ENCODE assay signal across 20 mouse cellular contexts in the genomic region with DNA sequence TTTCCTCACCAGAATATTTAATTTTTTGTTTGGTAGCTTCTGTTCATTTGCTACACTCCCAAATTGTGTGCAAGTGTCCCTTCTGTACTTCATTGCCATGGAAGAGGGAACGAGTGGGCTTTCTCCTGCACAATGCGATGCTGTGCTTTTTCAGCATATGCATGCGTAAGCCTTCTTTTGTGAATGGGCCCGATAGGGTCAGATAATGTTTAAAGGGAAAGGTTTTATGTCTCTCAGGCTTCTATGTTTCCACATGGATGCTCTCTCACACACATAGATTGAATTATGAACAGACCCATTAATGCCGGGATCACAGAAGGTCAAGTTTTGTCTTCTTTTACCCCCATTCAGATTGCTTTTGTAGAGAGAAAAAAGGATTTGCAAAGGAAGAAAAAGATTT.
DNase-seq lines count a peak whose midpoint lies in the region; ATAC-seq lines count a peak whose summit lies in the region.
"Had no signal": no experiment of that assay in that cellular context is flagged by ENCODE, and none has a peak within 500 bp of the region (broad histone marks: within the 10 kb centered on the region; RNA-seq: fewer than 3 reads in every experiment).

No protein-coding gene starts in this region.

- no peaks in the 10 kb centered on the region for H3K36me3 ChIP-seq in midbrain, embryonic 11.5 days (ENCODE audit: control insufficient read depth, insufficient read depth, low read length)
- H3K36me3 ChIP-seq in midbrain, embryonic 16.5 days (ENCODE audit: control insufficient read depth, insufficient read depth, low read length), result no peaks in the 10 kb centered on the region
- H3K36me3 ChIP-seq: embryonic facial prominence, embryonic 13.5 days; forebrain, embryonic 10.5 days; heart, embryonic 13.5 days; hindbrain, embryonic 13.5 days had no signal

- no peak overlapping the region for H3K4me2 ChIP-seq in midbrain, embryonic 11.5 days
- H3K4me2 ChIP-seq in midbrain, embryonic 16.5 days (ENCODE audit: low read length), result no peak overlapping the region
- H3K4me2 ChIP-seq: embryonic facial prominence, embryonic 13.5 days; heart, embryonic 13.5 days; hindbrain, embryonic 13.5 days had no signal

- no peak overlapping the region for H3K27ac ChIP-seq in midbrain, embryonic 11.5 days (ENCODE audit: low read depth, low read length)
- no peak overlapping the region for H3K27ac ChIP-seq in midbrain, embryonic 16.5 days (ENCODE audit: low read length)
- H3K27ac ChIP-seq: embryonic facial prominence, embryonic 13.5 days; forebrain, embryonic 10.5 days; gastrocnemius, adult 2 months; heart, embryonic 13.5 days; hindbrain, embryonic 13.5 days; hindbrain, postnatal 0 days had no signal

- no peak overlapping the region for H3K4me3 ChIP-seq in midbrain, embryonic 11.5 days (ENCODE audit: low read depth, low read length)
- H3K4me3 ChIP-seq in midbrain, embryonic 16.5 days (ENCODE audit: low read depth, low read length), result no peak overlapping the region
- H3K4me3 ChIP-seq: embryonic facial prominence, embryonic 13.5 days; erythroblast, embryonic 14.5 days; forebrain, embryonic 10.5 days; gastrocnemius, adult 2 months; heart, embryonic 13.5 days; hindbrain, embryonic 13.5 days had no signal

- H3K4me1 ChIP-seq in midbrain, embryonic 11.5 days (ENCODE audit: control insufficient read depth, insufficient read depth, low read length), result no peaks in the 10 kb centered on the region
- no peaks in the 10 kb centered on the region for H3K4me1 ChIP-seq in midbrain, embryonic 16.5 days (ENCODE audit: control insufficient read depth, insufficient read depth, low read length)
- H3K4me1 ChIP-seq: embryonic facial prominence, embryonic 13.5 days; hindbrain, embryonic 13.5 days had no signal

- H3K27me3 ChIP-seq in midbrain, embryonic 11.5 days (ENCODE audit: control insufficient read depth, insufficient read depth, low read length), result no peaks in the 10 kb centered on the region
- no peaks in the 10 kb centered on the region for H3K27me3 ChIP-seq in midbrain, embryonic 16.5 days (ENCODE audit: control insufficient read depth, insufficient read depth, low read depth, low read length)
- H3K27me3 ChIP-seq: embryonic facial prominence, embryonic 13.5 days; heart, embryonic 13.5 days; hindbrain, embryonic 13.5 days had no signal

- no peaks in the 10 kb centered on the region for H3K9me3 ChIP-seq in midbrain, embryonic 11.5 days (ENCODE audit: control insufficient read depth, low read length)
- H3K9me3 ChIP-seq in midbrain, embryonic 16.5 days (replicated peaks; ENCODE audit: control insufficient read depth, low read length, poor library complexity, severe bottlenecking), result no peaks in the 10 kb centered on the region
- H3K9me3 ChIP-seq: embryonic facial prominence, embryonic 13.5 days; forebrain, embryonic 10.5 days; heart, embryonic 13.5 days; hindbrain, embryonic 13.5 days had no signal

- H3K9ac ChIP-seq in midbrain, embryonic 11.5 days (ENCODE audit: low read length), result no peak overlapping the region
- no peak overlapping the region for H3K9ac ChIP-seq in midbrain, embryonic 16.5 days (ENCODE audit: low read depth, low read length)
- H3K9ac ChIP-seq: embryonic facial prominence, embryonic 13.5 days; heart, embryonic 13.5 days; hindbrain, embryonic 13.5 days had no signal

- peak; percentile 75 for ATAC-seq in midbrain, embryonic 11.5 days (ENCODE audit: low FRiP score)
- no peak for ATAC-seq in midbrain, embryonic 16.5 days
- no peak for ATAC-seq in erythroblast, adult 5-6 weeks (replicated peaks; ENCODE audit: low FRiP score, poor library complexity, severe bottlenecking)
- ATAC-seq: forebrain, embryonic 14.5 days; hindbrain, postnatal 0 days had no signal

- peak; percentile 83 for DNase-seq in midbrain, embryonic 11.5 days (ENCODE audit: low spot score, missing footprints)
- DNase-seq in embryo, embryonic 10.5 days (ENCODE audit: low spot score), result peak; percentile 65
- DNase-seq in mesoderm, embryonic 11.5 days (ENCODE audit: low read depth, low spot score), result peak; percentile 47
- no peak for DNase-seq in T-cell, adult 2 months (ENCODE audit: low spot score)
- DNase-seq: adrenal gland, adult 8-10 months; cerebellum, adult 11-12 months; cerebellum, adult 9-10 months; cerebellum, postnatal 25 days; gastrocnemius, adult 2 months; gastrocnemius, postnatal 25 days; heart, postnatal 36 days had no signal

- 48% methylated on average over 5 of the region's 5 CpGs for WGBS in midbrain, embryonic 11.5 days
- 49% methylated on average over 5 of the region's 5 CpGs for WGBS in midbrain, embryonic 16.5 days
